Mouse (Mus musculus) gastrocnemius, postnatal 4 days (tissue): ENCODE measurements around the gene Cdkn2aip. TPM values are rescaled to one million over a fixed set of nuclear protein-coding genes. Genes with fewer than 3 reads are reported as not detected.
A peak's percentile ranks its signal among the peaks of the same experiment; 100 is the strongest.

Experiments used
- DNase-seq, 2 experiments: peaks; one replicate each; pipeline ENCODE4 v3.0.0; 2021 to 2022; ENCODE audit warnings: low spot score in 2 of 2, mixed read lengths in 2 of 2
- total RNA-seq, 2 experiments: library from RNA; stranded (reverse); gene quantifications; 2 replicates each; pipeline ENCODE4 v1.2.3; 2021

Cdkn2aip gene
- total RNA-seq, 2 experiments from 2014 or later, result 6.5 to 8.9 TPM

GRCm38 (mm10) chr8:47697696-47698095, 16.0 kb downstream of the Cdkn2aip start:
- DNase-seq, result no peak

GRCm38 (mm10) chr8:47695431-47696105, 18.2 kb downstream of the Cdkn2aip start:
- DNase-seq, result no peak

- peak; percentile 68 to 87 for DNase-seq
Measured at GRCm38 (mm10) chr8:47693119-47693518, 20.6 kb downstream of the Cdkn2aip start.

GRCm38 (mm10) chr8:47691831-47692230, 21.9 kb downstream of the Cdkn2aip start:
- DNase-seq, result no peak

- DNase-seq, result no peak
Measured at GRCm38 (mm10) chr8:47691303-47691702, 22.4 kb downstream of the Cdkn2aip start.

- DNase-seq, result no peak
Measured at GRCm38 (mm10) chr8:47690674-47691078, 23.1 kb downstream of the Cdkn2aip start.

- DNase-seq, result no peak
Measured at GRCm38 (mm10) chr8:47689704-47690326, 23.9 kb downstream of the Cdkn2aip start.

- no peak for DNase-seq
Measured at GRCm38 (mm10) chr8:47684441-47684840, 29.3 kb downstream of the Cdkn2aip start.

GRCm38 (mm10) chr8:47683994-47684393, 29.7 kb downstream of the Cdkn2aip start:
- DNase-seq, result no peak

- DNase-seq, result no peak
Measured at GRCm38 (mm10) chr8:47680306-47680705, 33.4 kb downstream of the Cdkn2aip start.

GRCm38 (mm10) chr8:47679603-47680002, 34.1 kb downstream of the Cdkn2aip start:
- DNase-seq, result no peak

GRCm38 (mm10) chr8:47676631-47677030, 37.1 kb downstream of the Cdkn2aip start:
- DNase-seq, result no peak

- no peak for DNase-seq
Measured at GRCm38 (mm10) chr8:47676224-47676623, 37.5 kb downstream of the Cdkn2aip start.

GRCm38 (mm10) chr8:47675786-47676185, 37.9 kb downstream of the Cdkn2aip start:
- DNase-seq, result no peak

- DNase-seq, result peak; percentile 100
Measured at GRCm38 (mm10) chr8:47674777-47675710, 38.7 kb downstream of the Cdkn2aip start, which contains the start of gene Ing2. Gene Ing2, minus strand, starts transcription at chr8:47675556.

- DNase-seq, result peak; percentile 26 to 52
Measured at GRCm38 (mm10) chr8:47674140-47674776, 39.5 kb downstream of the Cdkn2aip start.

- peak; percentile 91 to 93 for DNase-seq
Measured at GRCm38 (mm10) chr8:47673317-47674139, 40.2 kb downstream of the Cdkn2aip start.

- DNase-seq, result no peak
Measured at GRCm38 (mm10) chr8:47664231-47664785, 49.4 kb downstream of the Cdkn2aip start.

GRCm38 (mm10) chr8:47663201-47663600, 50.5 kb downstream of the Cdkn2aip start:
- DNase-seq, result no peak

GRCm38 (mm10) chr8:47662716-47663115, 51.0 kb downstream of the Cdkn2aip start:
- no peak for DNase-seq
